Mouse (Mus musculus) olfactory bulb, adult 2 months (tissue): ENCODE data around the gene Mlxipl. TPM values are rescaled to one million over a fixed set of nuclear protein-coding genes. Genes with fewer than 3 reads are reported as not detected.
A peak's percentile ranks its signal among the peaks of the same experiment; 100 is the strongest.

ENCODE experiments used
- H3K27ac ChIP-seq: fragments of 200-500 bp; 2 replicates; pipeline ENCODE4 v1.5.1; 2012; ENCODE audit warnings: low read depth, low read length; ENCODE audit not compliant: insufficient read depth
- H3K4me1 ChIP-seq: fragments of 200-500 bp; 2 replicates; pipeline ENCODE4 v1.6.1; 2012; ENCODE audit warnings: low read length; ENCODE audit not compliant: control insufficient read depth, insufficient read depth
- H3K4me3 ChIP-seq: fragments of 200-500 bp; 2 replicates; pipeline ENCODE4 v1.5.1; 2012; ENCODE audit warnings: mild to moderate bottlenecking, low read depth, low read length, moderate library complexity; ENCODE audit not compliant: insufficient read depth
- CTCF ChIP-seq: fragments of 200-500 bp; IDR thresholded peaks from 2 replicates; pipeline ENCODE4 v1.5.1; 2012; ENCODE audit warnings: low read depth, mild to moderate bottlenecking, low read length, moderate library complexity; ENCODE audit not compliant: insufficient read depth
- POLR2A ChIP-seq: fragments of 200-500 bp; IDR thresholded peaks from 2 replicates; pipeline ENCODE4 v1.6.1; 2012; ENCODE audit warnings: mild to moderate bottlenecking, low read depth, low read length, moderate library complexity; ENCODE audit not compliant: insufficient read depth
- WGBS: fragments of 180-500 bp; shearing (Covaris S2); methylation state at CpG from one replicate; pipeline ENCODE4 v1.1.7; 2018; 5-methylcytosine and 5-hydroxymethylcytosine counted together
- polyA plus RNA-seq: library from polyadenylated mRNA; stranded (reverse); fragments of >200 nt; gene quantifications from 2 replicates; pipeline ENCODE4 v1.2.4, GENCODE M21; 2012; ENCODE audit warnings: low replicate concordance; ENCODE audit not compliant: missing spikeins, insufficient read depth, insufficient read length

Mlxipl gene
- polyA plus RNA-seq, 1 experiment = not detected

DNA sequence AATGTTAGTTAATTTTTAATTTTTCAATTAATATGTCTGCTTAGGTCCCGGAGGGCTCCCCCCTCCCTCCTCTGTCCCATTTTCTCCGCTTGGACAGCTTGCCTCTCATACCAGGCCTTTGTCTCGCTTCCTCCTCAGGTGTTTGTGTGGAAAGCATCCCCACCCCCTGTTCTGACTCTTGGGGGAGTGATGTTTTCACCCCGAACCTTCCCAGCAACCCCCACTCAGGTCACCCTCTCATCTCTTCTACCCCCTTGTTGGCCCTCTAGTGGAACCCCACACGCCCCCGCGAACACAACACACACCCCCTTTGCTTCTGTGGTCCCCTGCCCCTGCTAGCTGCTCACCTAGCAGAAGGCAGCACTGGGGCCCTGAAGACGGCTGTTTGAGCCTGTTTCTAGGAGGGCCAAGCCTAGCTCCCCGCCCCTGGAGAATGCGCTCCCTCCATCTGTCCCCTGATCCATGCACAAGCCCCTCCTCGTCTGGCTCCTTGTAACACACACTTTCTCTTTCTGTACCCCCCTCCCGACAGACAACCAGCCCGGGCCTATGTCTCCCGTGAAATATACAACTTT is 12.7 kb upstream of the Mlxipl start:
- H3K27ac ChIP-seq = no peak overlapping the region
- H3K4me3 ChIP-seq = peak overlapping the region; percentile 98
- peaks cover 15% of the 10 kb centered on the region for H3K4me1 ChIP-seq
- WGBS = 11% methylated on average over 14 of the region's 14 CpGs
- no peak for TF ChIP-seq CTCF

DNA sequence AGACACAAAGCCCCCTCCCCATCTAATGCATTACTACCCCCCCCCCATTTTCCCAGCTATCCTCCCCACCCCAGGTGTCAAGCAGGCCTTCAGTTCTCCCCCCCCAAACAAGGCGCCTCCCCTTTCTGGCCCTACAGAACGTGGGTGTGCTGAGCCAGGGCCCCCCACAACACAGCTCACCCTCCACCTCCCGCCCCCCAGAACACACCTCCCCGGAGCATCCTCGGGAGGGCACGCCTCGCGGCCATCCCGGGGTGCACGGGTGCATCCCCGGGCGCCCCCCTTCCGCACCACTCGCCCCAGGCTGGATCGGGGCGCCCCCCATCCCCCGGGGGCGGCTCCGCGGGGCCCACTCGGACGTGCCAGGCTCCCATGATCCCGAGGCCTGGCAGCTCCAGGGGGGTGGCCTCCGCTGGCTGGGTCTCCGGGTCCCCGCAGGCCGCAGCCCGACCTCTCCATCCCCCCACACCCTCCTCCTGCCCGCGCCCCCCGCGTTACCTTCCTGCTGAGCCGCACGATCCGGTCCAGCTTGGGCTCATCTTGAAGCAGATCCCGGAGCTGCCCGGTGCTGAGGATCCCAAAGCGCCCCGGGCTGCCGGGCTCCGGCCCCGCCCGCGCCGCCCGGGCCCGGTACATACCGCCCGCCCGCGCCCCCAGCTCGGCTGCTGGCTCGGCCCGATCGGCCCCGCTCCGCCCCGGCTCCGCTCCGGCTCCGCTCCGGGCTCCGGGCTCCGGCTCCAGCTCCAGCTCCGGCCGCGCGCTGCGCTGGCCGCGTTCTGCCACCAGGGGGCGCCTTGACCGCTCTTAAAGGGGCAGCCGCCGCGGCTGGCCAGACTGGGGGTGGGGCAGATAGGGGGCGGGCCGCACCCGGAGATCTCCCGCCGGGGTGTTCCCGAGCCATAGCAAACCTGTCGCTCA is 11.9 kb upstream of the Mlxipl start, which contains the start of gene Vps37d:
TSS of gene Vps37d (minus strand) at position 703 of the 918 bp plus-strand sequence.
- Histone ChIP-seq H3K4me1 (peaks cover 15% of the 10 kb centered on the region), H3K27ac (no peak within 1 kb of the TSS), H3K4me3 (peak within 1 kb of the TSS; percentile 98)
- TF ChIP-seq POLR2A = peak; percentile 21; the same call in 1 of the 2 replicates
- TF ChIP-seq CTCF = peak; percentile 92
- under 1% methylated on average over 68 of the region's 83 CpGs for WGBS

GRCm38 (mm10) chr5:135078482-135078810 is 11.2 kb upstream of the Mlxipl start:
- H3K4me3 ChIP-seq = peak overlapping the region; percentile 55
- peaks cover 15% of the 10 kb centered on the region for H3K4me1 ChIP-seq
- TF ChIP-seq CTCF (no peak), POLR2A (no peak)
- 1% methylated on average over 11 of the region's 11 CpGs for WGBS
- no peak overlapping the region for H3K27ac ChIP-seq

DNA sequence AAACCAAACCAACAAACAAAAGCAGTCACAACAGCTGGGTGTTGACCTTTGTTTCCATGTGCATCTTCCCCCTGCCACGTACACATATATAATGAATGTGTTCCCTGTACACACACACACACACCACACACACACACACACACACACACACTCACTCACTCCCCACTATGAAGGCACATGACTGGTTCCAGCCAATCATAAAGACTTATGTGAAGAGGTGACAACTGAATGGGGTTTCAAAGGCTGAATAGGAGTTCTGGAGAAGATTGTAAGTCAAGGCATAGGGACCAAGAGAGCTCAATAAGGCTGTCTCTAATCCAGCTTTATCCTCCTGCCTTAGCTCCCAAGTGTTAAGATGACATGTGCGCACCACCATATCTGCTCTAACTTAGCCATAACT is 10.1 kb upstream of the Mlxipl start:
- H3K27ac ChIP-seq = no peak overlapping the region
- WGBS = 89% methylated on average over 2 of the region's 2 CpGs
- H3K4me3 ChIP-seq = no peak overlapping the region
- peaks cover 15% of the 10 kb centered on the region for H3K4me1 ChIP-seq
- no peak for TF ChIP-seq CTCF
- TF ChIP-seq POLR2A = no peak

GRCm38 (mm10) chr5:135080539-135080938 is 9.2 kb upstream of the Mlxipl start:
- H3K4me3 ChIP-seq = no peak overlapping the region
- peaks cover 15% of the 10 kb centered on the region for H3K4me1 ChIP-seq
- WGBS = 88% methylated on average over 5 of the region's 5 CpGs
- no peak for TF ChIP-seq CTCF
- no peak for TF ChIP-seq POLR2A
- H3K27ac ChIP-seq = no peak overlapping the region

- Histone ChIP-seq H3K4me3 (no peak overlapping the region), H3K4me1 (no peaks in the 10 kb centered on the region), H3K27ac (no peak overlapping the region)
- 68% methylated on average over 4 of the region's 4 CpGs for WGBS
- TF ChIP-seq POLR2A (no peak), CTCF (no peak)
Measured at GRCm38 (mm10) chr5:135086871-135087270, 2.8 kb upstream of the Mlxipl start.

GRCm38 (mm10) chr5:135100981-135101380 is 11.3 kb downstream of the Mlxipl start:
- no peak overlapping the region for H3K27ac ChIP-seq
- no peak overlapping the region for H3K4me3 ChIP-seq
- TF ChIP-seq CTCF (no peak), POLR2A (no peak)
- WGBS = 72% methylated on average over 1 of the region's 1 CpGs
- H3K4me1 ChIP-seq = no peaks in the 10 kb centered on the region

DNA sequence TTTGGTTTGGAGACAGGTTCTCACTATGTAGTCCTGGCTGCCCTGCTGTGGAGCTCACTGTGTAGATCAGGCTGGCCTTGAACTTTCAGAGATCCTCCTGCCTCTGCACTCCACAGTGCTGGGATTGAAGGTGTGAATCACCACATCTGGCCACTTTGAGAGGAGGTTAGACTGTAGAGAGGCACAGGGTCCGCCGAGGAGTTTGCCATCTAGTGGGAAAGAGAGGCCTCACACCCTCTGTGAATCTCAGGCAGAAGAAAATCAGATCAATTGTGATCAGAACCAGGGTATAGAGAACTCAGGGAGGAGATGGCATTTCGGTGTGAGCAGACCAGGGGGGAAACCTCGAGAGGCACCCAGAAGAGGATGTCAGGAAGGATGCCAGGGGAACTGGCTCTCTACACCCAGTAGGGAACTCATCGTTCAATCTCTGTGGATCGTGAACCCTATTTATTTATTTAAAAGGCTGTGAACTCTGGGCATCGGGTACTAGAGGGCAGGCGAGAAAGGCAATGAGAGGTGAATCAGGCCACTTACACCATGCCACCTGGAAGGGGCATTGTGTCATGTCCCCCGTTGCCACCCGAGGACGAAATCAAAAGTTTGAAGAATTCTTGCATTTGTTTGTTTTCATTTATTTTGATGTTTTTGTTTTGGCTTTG is 14.4 kb downstream of the Mlxipl start:
- peaks cover 8% of the 10 kb centered on the region; the same call in 1 of the 2 replicates for H3K4me1 ChIP-seq
- H3K27ac ChIP-seq = no peak overlapping the region
- no peak for TF ChIP-seq POLR2A
- TF ChIP-seq CTCF = 0 out of 2 replicates have a peak, but pooled peaks have one; percentile 16
- no peak overlapping the region for H3K4me3 ChIP-seq
- WGBS = 60% methylated on average over 11 of the region's 11 CpGs
